Comparison of ENCODE assay signal across 11 mouse cellular contexts in genomic region chr1:162039011-162039595, GRCm38 (mm10). TPM values are rescaled to one million over a fixed set of nuclear protein-coding genes. Genes with fewer than 3 reads are reported as not detected.
DNase-seq lines count a peak whose midpoint lies in the region; ATAC-seq and TF ChIP-seq lines count a peak whose summit lies in the region.
"Had no signal": no experiment of that assay in that cellular context is flagged by ENCODE, and none has a peak within 500 bp of the region (broad histone marks: within the 10 kb centered on the region; RNA-seq: fewer than 3 reads in every experiment).

No protein-coding gene starts in this region.

- WGBS in kidney, embryonic 14.5 days, result 45% methylated on average over 9 of the region's 9 CpGs
- whole genome bisulfite sequencing in embryonic facial prominence, embryonic 12.5 days, result 61% methylated on average over 9 of the region's 9 CpGs
- 46% methylated on average over 9 of the region's 9 CpGs for whole genome bisulfite sequencing in heart, embryonic 13.5 days
- 32% methylated on average over 9 of the region's 9 CpGs for WGBS in lung, postnatal 0 days

- peaks cover 26% of the 10 kb centered on the region for H3K4me1 ChIP-seq in kidney, embryonic 14.5 days (ENCODE audit: control insufficient read depth, insufficient read depth, low read length)
- H3K4me1 ChIP-seq in embryonic facial prominence, embryonic 12.5 days, result peaks cover 54% of the 10 kb centered on the region
- H3K4me1 ChIP-seq in heart, embryonic 13.5 days, result peaks cover 66% of the 10 kb centered on the region
- H3K4me1 ChIP-seq in lung, postnatal 0 days (ENCODE audit: insufficient read depth, low read depth, low read length), result peaks cover 15% of the 10 kb centered on the region; the same call in 1 of the 2 replicates

- H3K27ac ChIP-seq in kidney, embryonic 14.5 days (ENCODE audit: low read depth, low read length), result peak overlapping the region; percentile 85
- H3K27ac ChIP-seq in embryonic facial prominence, embryonic 12.5 days, result peak overlapping the region; percentile 90
- peak overlapping the region; percentile 91 for H3K27ac ChIP-seq in heart, embryonic 13.5 days (replicated peaks)
- peak overlapping the region; percentile 55 for H3K27ac ChIP-seq in lung, postnatal 0 days (ENCODE audit: low read length)

- no peak for TF ChIP-seq EP300 in lung, postnatal 0 days (IDR thresholded peaks at IDR 0.05)

- no peak overlapping the region for H3K9ac ChIP-seq in kidney, embryonic 14.5 days (ENCODE audit: low read depth, low read length)
- H3K9ac ChIP-seq in embryonic facial prominence, embryonic 12.5 days, result no peak overlapping the region
- H3K9ac ChIP-seq in heart, embryonic 13.5 days, result no peak overlapping the region; the same call in 1 of the 2 replicates
- no peak overlapping the region for H3K9ac ChIP-seq in lung, postnatal 0 days (replicated peaks; ENCODE audit: low read depth)
- H3K9ac ChIP-seq: hindbrain, embryonic 15.5 days had no signal

- no peaks in the 10 kb centered on the region for H3K27me3 ChIP-seq in kidney, embryonic 14.5 days (ENCODE audit: control insufficient read depth, insufficient read depth, low read length)
- no peaks in the 10 kb centered on the region for H3K27me3 ChIP-seq in embryonic facial prominence, embryonic 12.5 days
- H3K27me3 ChIP-seq in heart, embryonic 13.5 days (replicated peaks), result no peaks in the 10 kb centered on the region
- H3K27me3 ChIP-seq in lung, postnatal 0 days (replicated peaks; ENCODE audit: insufficient read depth, low read length), result no peaks in the 10 kb centered on the region
- H3K27me3 ChIP-seq: hindbrain, embryonic 15.5 days had no signal

- ATAC-seq in kidney, embryonic 14.5 days (ENCODE audit: low FRiP score, low TSS enrichment), result no peak
- ATAC-seq in embryonic facial prominence, embryonic 12.5 days (ENCODE audit: insufficient number of reproducible peaks, insufficient read depth, low FRiP score, low TSS enrichment), result no peak
- ATAC-seq in heart, embryonic 13.5 days (ENCODE audit: extremely low read depth, insufficient number of reproducible peaks, low FRiP score, low TSS enrichment), result no peak
- peak; percentile 31 for ATAC-seq in lung, postnatal 0 days

- H3K9me3 ChIP-seq in kidney, embryonic 14.5 days (ENCODE audit: control insufficient read depth, low read length), result no peaks in the 10 kb centered on the region
- H3K9me3 ChIP-seq in embryonic facial prominence, embryonic 12.5 days, result no peaks in the 10 kb centered on the region
- H3K9me3 ChIP-seq in heart, embryonic 13.5 days, result no peaks in the 10 kb centered on the region
- no peaks in the 10 kb centered on the region for H3K9me3 ChIP-seq in lung, postnatal 0 days (ENCODE audit: low read length)
- H3K9me3 ChIP-seq: hindbrain, embryonic 15.5 days had no signal

- H3K36me3 ChIP-seq in kidney, embryonic 14.5 days (ENCODE audit: control insufficient read depth, insufficient read depth, low read length), result no peaks in the 10 kb centered on the region
- no peaks in the 10 kb centered on the region for H3K36me3 ChIP-seq in embryonic facial prominence, embryonic 12.5 days
- H3K36me3 ChIP-seq in heart, embryonic 13.5 days, result no peaks in the 10 kb centered on the region
- H3K36me3 ChIP-seq in lung, postnatal 0 days (ENCODE audit: insufficient read depth, low read length), result no peaks in the 10 kb centered on the region
- H3K36me3 ChIP-seq: hindbrain, embryonic 15.5 days had no signal

- DNase-seq in kidney, adult 8-10 months, result no peak
- DNase-seq in lung, postnatal 0 days (ENCODE audit: low spot score), result peak; percentile 57
- no peak for DNase-seq in right cerebral cortex, postnatal 10 days (ENCODE audit: low spot score in 2 of 2)
- DNase-seq in retina, postnatal 1 day, result no peak
- DNase-seq in left cerebral cortex, adult 9 months (ENCODE audit: low spot score in 2 of 2), result no peak
- DNase-seq: right cerebral cortex, postnatal 25 days had no signal

- TF ChIP-seq CTCF in lung, postnatal 0 days (IDR thresholded peaks at IDR 0.05), result no peak

- no peak overlapping the region for H3K4me2 ChIP-seq in kidney, embryonic 14.5 days (replicated peaks; ENCODE audit: low read depth, low read length)
- no peak overlapping the region for H3K4me2 ChIP-seq in embryonic facial prominence, embryonic 12.5 days (replicated peaks)
- H3K4me2 ChIP-seq in heart, embryonic 13.5 days, result peak overlapping the region; percentile 15
- peak overlapping the region; percentile 6; the same call in 1 of the 2 replicates for H3K4me2 ChIP-seq in lung, postnatal 0 days (replicated peaks; ENCODE audit: low read depth, low read length)
- H3K4me2 ChIP-seq: hindbrain, embryonic 15.5 days had no signal

- H3K4me3 ChIP-seq in kidney, embryonic 14.5 days (ENCODE audit: low read length), result no peak overlapping the region
- no peak overlapping the region for H3K4me3 ChIP-seq in embryonic facial prominence, embryonic 12.5 days
- no peak overlapping the region for H3K4me3 ChIP-seq in heart, embryonic 13.5 days
- H3K4me3 ChIP-seq in lung, postnatal 0 days (ENCODE audit: low read depth, low read length), result no peak overlapping the region
- H3K4me3 ChIP-seq: hindbrain, embryonic 15.5 days had no signal

RNA-seq across cellular contexts. Expression of gene 4930558K02Rik, which starts 59.7 kb away (rescaled TPM):
- polyA plus RNA-seq in kidney, embryonic 14.5 days (2014; fragmentation: Nextera tagmentation; extraction: Ambion mirVana), result not detected in 2 replicates
- polyA plus RNA-seq in embryonic facial prominence, embryonic 12.5 days (2016; fragmentation: Nextera tagmentation; extraction: Ambion mirVana), result not detected in 2 replicates
- not detected in 2 replicates for polyA plus RNA-seq in heart, embryonic 13.5 days (2015; fragmentation: Nextera tagmentation; extraction: Ambion mirVana)
- polyA plus RNA-seq in lung, postnatal 0 days (2015; fragmentation: Nextera tagmentation; extraction: Ambion mirVana), result not detected in 2 replicates
- polyA plus RNA-seq: liver, embryonic 16.5 days had no signal

Comparison
In these comparisons a context has a peak if more than half of its experiments do, and no peak if none do; other contexts are left out.
1. H3K4me2 ChIP-seq: peak in heart, embryonic 13.5 days (single experiment) and lung, postnatal 0 days (single experiment); none in kidney, embryonic 14.5 days (single experiment) and embryonic facial prominence, embryonic 12.5 days (single experiment).
2. Peak in every context shown above with its lines, with median percentiles within 50 percentile points of each other: H3K27ac ChIP-seq.